Mouse (Mus musculus) midbrain, embryonic 12.5 days (tissue): Measurements from ENCODE around the gene Stam. TPM values are rescaled to one million over a fixed set of nuclear protein-coding genes. Genes with fewer than 3 reads are reported as not detected.

Experiments used
- polyA plus RNA-seq: library from polyadenylated mRNA; unstranded; fragments of >200 nt; fragmentation: Nextera tagmentation; extraction: Ambion mirVana; gene quantifications from 2 replicates; pipeline ENCODE4 v1.2.1, GENCODE M21; 2016

Gene Stam
- polyA plus RNA-seq, 1 experiment from 2014 or later, result 100 TPM

Other genes starting within 250 kb of the Stam start
- gene Hacd1, start 18.0 kb upstream of the Stam start, polyA plus RNA-seq, result 37.6 and 40.5 TPM in 2 replicates
- gene Tmem236, start 100.4 kb downstream of the Stam start, polyA plus RNA-seq, result 0.05 TPM in 1 of 2 replicates, not detected in the other
- 6.7 and 9.0 TPM in 2 replicates for gene Mrc1, start 155.3 kb downstream of the Stam start, polyA plus RNA-seq